Mouse (Mus musculus) heart, embryonic 15.5 days (tissue): ENCODE measurements around the gene Tas1r3. TPM values are rescaled to one million over a fixed set of nuclear protein-coding genes. Genes with fewer than 3 reads are reported as not detected.
A peak's percentile ranks its signal among the peaks of the same experiment; 100 is the strongest.

Experiments
- ATAC-seq: fragments of 200-750 bp; cut with Nextera tagmentation; replicated peaks from 2 replicates; pipeline ENCODE4 v1.8.0; 2017; ENCODE audit warnings: low read depth, moderate TSS enrichment; ENCODE audit not compliant: insufficient number of reproducible peaks, insufficient read depth, low FRiP score
- H3K27ac ChIP-seq: fragments of 300-500 bp; sonication (generic); 2 replicates; pipeline ENCODE4 v1.5.1; 2015; ENCODE audit warnings: mild to moderate bottlenecking, inconsistent platforms
- H3K27me3 ChIP-seq: fragments of 300-500 bp; sonication (generic); 2 replicates; pipeline ENCODE4 v1.6.1; 2015; ENCODE audit warnings: inconsistent platforms
- H3K36me3 ChIP-seq: fragments of 300-500 bp; sonication (generic); 2 replicates; pipeline ENCODE4 v1.6.1; 2015; ENCODE audit warnings: mild to moderate bottlenecking, inconsistent platforms
- H3K4me1 ChIP-seq: fragments of 300-500 bp; sonication (generic); replicated peaks from 2 replicates; pipeline ENCODE4 v1.6.1; 2015; ENCODE audit warnings: inconsistent platforms
- H3K4me2 ChIP-seq: fragments of 300-500 bp; sonication (generic); 2 replicates; pipeline ENCODE4 v1.6.1; 2015; ENCODE audit warnings: inconsistent platforms, mild to moderate bottlenecking, moderate library complexity
- H3K4me3 ChIP-seq: fragments of 300-500 bp; sonication (generic); 2 replicates; pipeline ENCODE4 v1.5.1; 2015; ENCODE audit warnings: mild to moderate bottlenecking, inconsistent platforms
- H3K9ac ChIP-seq: fragments of 300-500 bp; sonication (generic); 2 replicates; pipeline ENCODE4 v1.6.1; 2015; ENCODE audit warnings: mild to moderate bottlenecking, inconsistent platforms
- H3K9me3 ChIP-seq: fragments of 300-500 bp; sonication (generic); replicated peaks from 2 replicates; pipeline ENCODE4 v1.6.1; 2016; ENCODE audit warnings: inconsistent platforms
- WGBS: fragments of 180-500 bp; shearing (Covaris S2); methylation state at CpG from one replicate; pipeline ENCODE4 v1.1.7; 2015; ENCODE audit warnings: mixed read lengths; 5-methylcytosine and 5-hydroxymethylcytosine counted together
- polyA plus RNA-seq: library from polyadenylated mRNA; unstranded; fragments of >200 nt; fragmentation: Nextera tagmentation; extraction: Ambion mirVana; gene quantifications from 2 replicates; pipeline ENCODE4 v1.2.1, GENCODE M21; 2015

The Tas1r3 gene
- polyA plus RNA-seq, 1 experiment from 2014 or later = 0.14 TPM

- no peak overlapping the region for H3K4me2 ChIP-seq
- peaks cover 14% of the 10 kb centered on the region for H3K36me3 ChIP-seq
- H3K4me3 ChIP-seq = no peak overlapping the region
- H3K9me3 ChIP-seq = no peaks in the 10 kb centered on the region
- H3K4me1 ChIP-seq = peaks cover 35% of the 10 kb centered on the region
- ATAC-seq = no peak
- no peak overlapping the region for H3K9ac ChIP-seq
- no peaks in the 10 kb centered on the region for H3K27me3 ChIP-seq
- no peak overlapping the region for H3K27ac ChIP-seq
- 93% methylated on average over 4 of the region's 4 CpGs for WGBS
Measured at GRCm38 (mm10) chr4:155895826-155896225, 32.7 kb upstream of the Tas1r3 start.

GRCm38 (mm10) chr4:155895216-155895615 lies 32.1 kb upstream of the Tas1r3 start:
- peaks cover 39% of the 10 kb centered on the region for H3K4me1 ChIP-seq
- peaks cover 14% of the 10 kb centered on the region for H3K36me3 ChIP-seq
- no peak for ATAC-seq
- H3K9ac ChIP-seq = no peak overlapping the region
- no peaks in the 10 kb centered on the region for H3K9me3 ChIP-seq
- H3K27ac ChIP-seq = 0 out of 2 replicates have a peak overlapping the region, but pooled peaks have one; percentile 0
- H3K27me3 ChIP-seq = no peaks in the 10 kb centered on the region
- peak overlapping the region; percentile 5; the same call in 1 of the 2 replicates for H3K4me2 ChIP-seq
- H3K4me3 ChIP-seq = no peak overlapping the region
- WGBS = 33% methylated on average over 6 of the region's 6 CpGs

- Histone ChIP-seq H3K27me3 (no peaks in the 10 kb centered on the region), H3K9ac (no peak overlapping the region), H3K9me3 (no peaks in the 10 kb centered on the region), H3K27ac (peak overlapping the region; percentile 0; the same call in 1 of the 2 replicates), H3K36me3 (peaks cover 8% of the 10 kb centered on the region), H3K4me3 (peak overlapping the region; percentile 14), H3K4me2 (peak overlapping the region; percentile 93), H3K4me1 (peaks cover 41% of the 10 kb centered on the region)
- no peak for ATAC-seq
- WGBS = 19% methylated on average over 8 of the region's 8 CpGs
Measured at GRCm38 (mm10) chr4:155894311-155894881, 31.2 kb upstream of the Tas1r3 start.

GRCm38 (mm10) chr4:155893212-155893690 lies 30.1 kb upstream of the Tas1r3 start:
- Histone ChIP-seq H3K4me1 (peaks cover 41% of the 10 kb centered on the region), H3K4me2 (peak overlapping the region; percentile 93), H3K9me3 (no peaks in the 10 kb centered on the region), H3K36me3 (peaks cover 18% of the 10 kb centered on the region), H3K9ac (0 out of 2 replicates have a peak overlapping the region, but pooled peaks have one; percentile 93), H3K27me3 (no peaks in the 10 kb centered on the region), H3K4me3 (peak overlapping the region; percentile 88), H3K27ac (no peak overlapping the region)
- no peak for ATAC-seq
- WGBS = 69% methylated on average over 8 of the region's 8 CpGs

- Histone ChIP-seq H3K27ac (peak overlapping the region; percentile 99), H3K36me3 (peaks cover 24% of the 10 kb centered on the region), H3K9me3 (no peaks in the 10 kb centered on the region), H3K4me1 (peaks cover 41% of the 10 kb centered on the region), H3K4me3 (peak overlapping the region; percentile 88), H3K27me3 (no peaks in the 10 kb centered on the region), H3K9ac (peak overlapping the region; percentile 93), H3K4me2 (peak overlapping the region; percentile 93)
- WGBS = 5% methylated on average over 37 of the region's 37 CpGs
- ATAC-seq = peak; percentile 15; the same call in 1 of the 2 replicates
Measured at GRCm38 (mm10) chr4:155892438-155893211, 29.5 kb upstream of the Tas1r3 start.

GRCm38 (mm10) chr4:155892017-155892416 lies 28.9 kb upstream of the Tas1r3 start:
- Histone ChIP-seq H3K36me3 (peaks cover 29% of the 10 kb centered on the region), H3K27me3 (no peaks in the 10 kb centered on the region), H3K4me1 (peaks cover 41% of the 10 kb centered on the region), H3K4me3 (peak overlapping the region; percentile 88), H3K27ac (peak overlapping the region; percentile 99), H3K4me2 (peak overlapping the region; percentile 93), H3K9ac (peak overlapping the region; percentile 93), H3K9me3 (no peaks in the 10 kb centered on the region)
- WGBS = under 1% methylated on average over 53 of the region's 56 CpGs
- peak; percentile 89 for ATAC-seq

GRCm38 (mm10) chr4:155891551-155892001 lies 28.4 kb upstream of the Tas1r3 start, which contains the start of the genes Pusl1 and Acap3:
Gene Pusl1, minus strand, starts transcription at chr4:155891781.
Gene Acap3, plus strand, starts transcription at chr4:155891822.
- peaks cover 29% of the 10 kb centered on the region for H3K36me3 ChIP-seq
- H3K9me3 ChIP-seq = no peaks in the 10 kb centered on the region
- peak within 1 kb of the TSS; percentile 93 for H3K4me2 ChIP-seq
- peak; percentile 88 for ATAC-seq
- peak within 1 kb of the TSS; percentile 99 for H3K27ac ChIP-seq
- peaks cover 41% of the 10 kb centered on the region for H3K4me1 ChIP-seq
- WGBS = under 1% methylated on average over 52 of the region's 52 CpGs
- H3K27me3 ChIP-seq = no peaks in the 10 kb centered on the region
- peak within 1 kb of the TSS; percentile 93 for H3K9ac ChIP-seq
- H3K4me3 ChIP-seq = peak within 1 kb of the TSS; percentile 88

GRCm38 (mm10) chr4:155891011-155891471 lies 27.9 kb upstream of the Tas1r3 start:
- H3K27ac ChIP-seq = no peak overlapping the region
- H3K4me1 ChIP-seq = peaks cover 41% of the 10 kb centered on the region
- H3K36me3 ChIP-seq = peaks cover 35% of the 10 kb centered on the region
- H3K9ac ChIP-seq = peak overlapping the region; percentile 93
- ATAC-seq = no peak
- WGBS = under 1% methylated on average over 34 of the region's 34 CpGs
- H3K27me3 ChIP-seq = no peaks in the 10 kb centered on the region
- H3K4me2 ChIP-seq = peak overlapping the region; percentile 93
- H3K9me3 ChIP-seq = no peaks in the 10 kb centered on the region
- H3K4me3 ChIP-seq = peak overlapping the region; percentile 88

- peaks cover 47% of the 10 kb centered on the region for H3K36me3 ChIP-seq
- no peaks in the 10 kb centered on the region for H3K27me3 ChIP-seq
- no peak overlapping the region for H3K9ac ChIP-seq
- no peak overlapping the region for H3K4me2 ChIP-seq
- H3K9me3 ChIP-seq = no peaks in the 10 kb centered on the region
- peaks cover 28% of the 10 kb centered on the region for H3K4me1 ChIP-seq
- H3K27ac ChIP-seq = no peak overlapping the region
- ATAC-seq = no peak
- no peak overlapping the region for H3K4me3 ChIP-seq
- 81% methylated on average over 5 of the region's 5 CpGs for WGBS
Measured at GRCm38 (mm10) chr4:155889316-155889715, 26.2 kb upstream of the Tas1r3 start.

GRCm38 (mm10) chr4:155888181-155888580 lies 25.0 kb upstream of the Tas1r3 start:
- no peak overlapping the region for H3K9ac ChIP-seq
- no peak for ATAC-seq
- WGBS = 90% methylated on average over 9 of the region's 9 CpGs
- no peaks in the 10 kb centered on the region for H3K27me3 ChIP-seq
- no peak overlapping the region for H3K4me3 ChIP-seq
- H3K27ac ChIP-seq = no peak overlapping the region
- no peak overlapping the region for H3K4me2 ChIP-seq
- peaks cover 47% of the 10 kb centered on the region for H3K36me3 ChIP-seq
- H3K9me3 ChIP-seq = no peaks in the 10 kb centered on the region
- H3K4me1 ChIP-seq = peaks cover 18% of the 10 kb centered on the region

- Histone ChIP-seq H3K9me3 (no peaks in the 10 kb centered on the region), H3K4me1 (peaks cover 16% of the 10 kb centered on the region), H3K27ac (no peak overlapping the region), H3K36me3 (peaks cover 47% of the 10 kb centered on the region), H3K4me3 (no peak overlapping the region), H3K9ac (no peak overlapping the region), H3K4me2 (no peak overlapping the region), H3K27me3 (no peaks in the 10 kb centered on the region)
- WGBS = 86% methylated on average over 10 of the region's 10 CpGs
- no peak for ATAC-seq
Measured at GRCm38 (mm10) chr4:155887674-155888073, 24.5 kb upstream of the Tas1r3 start.
